11 mouse cellular contexts compared by ENCODE assay signal in the genomic region with DNA sequence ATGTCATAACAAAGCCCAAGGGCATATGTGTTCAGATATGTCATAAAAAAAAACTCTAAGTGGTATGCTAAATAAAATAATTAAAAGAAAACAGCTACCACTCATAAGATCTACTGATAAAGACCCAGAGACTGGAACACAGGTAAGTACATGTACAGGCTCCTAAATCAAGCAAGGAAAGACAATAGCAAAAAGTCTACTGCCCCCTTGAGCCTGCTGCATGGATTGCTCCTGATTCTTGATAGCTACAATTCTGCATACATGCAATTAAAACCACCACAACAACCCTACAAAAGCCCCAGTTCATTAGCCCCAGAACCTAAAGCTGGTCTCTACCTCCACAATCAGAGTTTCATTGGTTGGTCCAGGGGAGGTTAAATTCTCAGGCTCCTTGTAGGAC.
A peak's percentile ranks its signal among the peaks of the same experiment; 100 is the strongest.
DNase-seq lines count a peak whose midpoint lies in the region; ATAC-seq and TF ChIP-seq lines count a peak whose summit lies in the region.
"Had no signal": no experiment of that assay in that cellular context is flagged by ENCODE, and none has a peak within 500 bp of the region (broad histone marks: within the 10 kb centered on the region; RNA-seq: fewer than 3 reads in every experiment).

No protein-coding gene starts in this region.

- H3K4me1 ChIP-seq in kidney, embryonic 16.5 days (ENCODE audit: insufficient read depth, low read length): no peaks in the 10 kb centered on the region
- H3K4me1 ChIP-seq: forebrain, embryonic 13.5 days; hindbrain, embryonic 13.5 days; limb, embryonic 10.5 days had no signal

- H3K27me3 ChIP-seq in kidney, embryonic 16.5 days (ENCODE audit: insufficient read depth, low read length): no peaks in the 10 kb centered on the region
- no peaks in the 10 kb centered on the region for H3K27me3 ChIP-seq in C2C12 (ENCODE audit: control insufficient read depth, insufficient read depth, insufficient read length)
- H3K27me3 ChIP-seq: forebrain, embryonic 13.5 days; hindbrain, embryonic 13.5 days had no signal

- peak; percentile 46 for TF ChIP-seq CTCF in C2C12 (IDR thresholded peaks at IDR 0.05; ENCODE audit: control insufficient read depth, insufficient read depth, insufficient read length)

- no peaks in the 10 kb centered on the region for H3K79me3 ChIP-seq in C2C12 (ENCODE audit: low read depth)

- no peak overlapping the region for H3K9ac ChIP-seq in kidney, embryonic 16.5 days (replicated peaks; ENCODE audit: low read length)
- H3K9ac ChIP-seq: forebrain, embryonic 13.5 days; hindbrain, embryonic 13.5 days had no signal

- DNase-seq in cerebellum, adult 9-11 months: no peak
- peak; percentile 27 for DNase-seq in kidney, adult 18-20 months
- DNase-seq in layer of hippocampus, adult 11-12 months (ENCODE audit: low spot score): peak; percentile 52
- no peak for DNase-seq in gastrocnemius, adult 8-10 months (ENCODE audit: low spot score in 2 of 2)

- no peaks in the 10 kb centered on the region for H3K9me3 ChIP-seq in kidney, embryonic 16.5 days (ENCODE audit: low read length)
- H3K9me3 ChIP-seq: forebrain, embryonic 13.5 days; hindbrain, embryonic 13.5 days; limb, embryonic 10.5 days had no signal

- H3K4me2 ChIP-seq in kidney, embryonic 16.5 days (replicated peaks; ENCODE audit: low read depth, low read length): no peak overlapping the region
- H3K4me2 ChIP-seq: forebrain, embryonic 13.5 days; hindbrain, embryonic 13.5 days had no signal

- peak; percentile 36; the same call in 1 of the 2 replicates for ATAC-seq in cerebellum, adult (ENCODE audit: insufficient number of reproducible peaks, low FRiP score, low TSS enrichment)
- no peak for ATAC-seq in kidney, embryonic 16.5 days (ENCODE audit: low FRiP score, low TSS enrichment)
- no peak for ATAC-seq in activated CD4-positive, CD25-positive, alpha-beta regulatory T cell, adult 4 months
- ATAC-seq: forebrain, embryonic 13.5 days had no signal

- 0 out of 2 replicates have a peak, but pooled peaks cover 3% of the 10 kb centered on the region for H3K36me3 ChIP-seq in kidney, embryonic 16.5 days (ENCODE audit: insufficient read depth, low read length)
- H3K36me3 ChIP-seq in C2C12 (ENCODE audit: control insufficient read depth, insufficient read depth): no peaks in the 10 kb centered on the region
- H3K36me3 ChIP-seq: hindbrain, embryonic 13.5 days; limb, embryonic 10.5 days had no signal

- H3ac ChIP-seq in C2C12 (ENCODE audit: control insufficient read depth, insufficient read length, low read depth): no peak overlapping the region

- no peaks in the 10 kb centered on the region for H3K79me2 ChIP-seq in C2C12 (ENCODE audit: control insufficient read depth, insufficient read depth)

- no peak overlapping the region for H3K27ac ChIP-seq in kidney, embryonic 16.5 days (ENCODE audit: low read length)
- H3K27ac ChIP-seq: forebrain, embryonic 13.5 days; hindbrain, embryonic 13.5 days; limb, embryonic 10.5 days had no signal

- no peak overlapping the region for H3K4me3 ChIP-seq in kidney, embryonic 16.5 days (ENCODE audit: low read length)
- H3K4me3 ChIP-seq in C2C12 (ENCODE audit: insufficient read depth, poor library complexity, severe bottlenecking): no peak overlapping the region
- H3K4me3 ChIP-seq: forebrain, embryonic 13.5 days; hindbrain, embryonic 13.5 days; limb, embryonic 10.5 days had no signal

TF ChIP-seq in C2C12, 6 proteins besides CTCF, POLR2A, EP300 and RAD21:
- no peak for TF ChIP-seq FOSL1 (IDR thresholded peaks at IDR 0.05; ENCODE audit: insufficient read depth, low read length, poor library complexity, severe bottlenecking)
- TF ChIP-seq USF1 (IDR thresholded peaks at IDR 0.05; ENCODE audit: low read depth): no peak
- TF ChIP-seq CEBPB (IDR thresholded peaks at IDR 0.05; ENCODE audit: low read depth): no peak
- no peak for TF ChIP-seq MYOG (IDR thresholded peaks at IDR 0.05; ENCODE audit: control insufficient read depth, extremely low read depth, insufficient read length)
- no peak for TF ChIP-seq MAX (IDR thresholded peaks at IDR 0.05)
- no peak for TF ChIP-seq MYOD1 (IDR thresholded peaks at IDR 0.05; ENCODE audit: control insufficient read depth, insufficient read length, low read depth)
TF ChIP-seq in C2C12: peak in this region for 0.

Comparison
In these comparisons a context has a peak if more than half of its experiments do, and no peak if none do; other contexts are left out.
1. DNase-seq: peak in kidney, adult 18-20 months (single experiment) and layer of hippocampus, adult 11-12 months (single experiment); none in cerebellum, adult 9-11 months (single experiment) and gastrocnemius, adult 8-10 months (0 of 2).